Mouse (Mus musculus): ENCODE measurements at regions not wholly inside any gene's neighbourhood (a gene's known extent, or its start where the extent isn't known, plus 50 kb on each side); places are given as distances from the start of the nearest gene placed in this dataset.

DNA sequence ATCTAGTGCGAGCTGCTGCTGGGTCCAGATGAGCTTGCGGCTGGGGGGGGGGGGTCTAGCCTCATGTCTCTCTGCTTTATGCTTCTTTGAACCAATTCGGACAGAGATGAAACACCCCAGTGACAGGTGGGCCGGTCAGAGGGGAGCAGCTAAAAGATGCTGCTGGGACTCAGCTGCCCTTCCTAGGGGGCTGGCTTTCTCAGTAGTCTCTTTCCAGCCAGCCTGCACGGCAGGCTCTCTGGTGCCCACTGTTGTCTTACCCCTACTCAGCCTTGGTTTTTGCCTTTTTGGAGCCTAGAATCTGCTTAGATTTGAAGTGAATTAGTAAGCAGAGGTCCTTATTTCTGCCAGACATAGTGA lies 133.7 kb downstream of the Zfp706 start:
- 18% methylated on average over 5 of the region's 5 CpGs for WGBS
- no peak overlapping the region for H3K9ac ChIP-seq

DNA sequence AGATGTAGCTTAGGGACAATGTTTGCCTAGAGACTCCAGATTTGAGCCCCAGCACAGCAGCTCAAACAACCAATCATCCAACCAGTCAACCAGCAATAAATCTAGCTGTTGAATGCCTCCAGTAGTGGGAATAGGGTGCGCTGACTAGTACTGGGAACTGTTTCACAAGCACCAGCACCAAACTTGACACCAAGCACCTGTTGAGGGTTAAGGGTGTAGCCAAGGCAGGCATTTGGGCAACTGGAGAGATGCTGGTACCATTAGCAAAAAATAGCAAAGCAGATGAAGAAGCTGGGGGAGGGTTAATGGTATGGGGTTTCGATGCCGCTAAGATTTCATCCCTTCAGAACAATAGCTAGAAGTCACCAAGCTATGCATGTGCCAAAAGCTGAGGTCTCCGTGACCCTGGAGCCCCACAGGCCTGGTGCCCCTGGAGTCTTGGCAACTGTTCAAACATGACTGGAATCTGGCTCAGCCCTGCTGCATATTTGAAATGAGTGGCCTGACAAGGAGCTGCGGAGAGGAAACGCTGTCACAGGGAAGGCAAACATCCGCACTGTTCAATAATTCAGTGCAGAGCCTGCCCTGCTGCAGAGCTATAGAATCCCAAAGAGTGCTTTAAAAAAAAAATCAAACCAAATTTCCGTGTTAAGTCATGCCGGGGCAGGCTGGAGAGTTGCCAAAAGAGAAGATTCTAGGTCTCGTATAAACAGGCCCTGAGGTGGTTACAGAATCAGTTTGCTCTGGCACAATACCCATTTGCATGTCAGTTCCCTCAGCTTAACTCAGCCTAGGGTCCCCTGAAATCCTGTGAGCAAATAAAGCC lies 134.3 kb downstream of the Zfp706 start:
- 15% methylated on average over 10 of the region's 10 CpGs for WGBS
- Histone ChIP-seq H3K36me3 (ENCODE audit: insufficient read depth) (no peaks in the 10 kb centered on the region), H3K9me3 (ENCODE audit: low read length) (no peaks in the 10 kb centered on the region), H3K27ac (ENCODE audit: low read depth, low read length) (0 out of 2 replicates have a peak overlapping the region, but pooled peaks have one; percentile 16), H3K4me2 (ENCODE audit: low read depth) (0 out of 2 replicates have a peak overlapping the region, but pooled peaks have one; percentile 22), H3K4me3 (ENCODE audit: low read depth, low read length) (no peak overlapping the region), H3K9ac (no peak overlapping the region), H3K27me3 (ENCODE audit: insufficient read depth, low read length) (no peaks in the 10 kb centered on the region), H3K4me1 (ENCODE audit: insufficient read depth) (0 out of 2 replicates have a peak, but pooled peaks cover 12% of the 10 kb centered on the region)
- no peak for TF ChIP-seq CTCF (IDR thresholded peaks at IDR 0.05; ENCODE audit: low read depth)
- peak; percentile 63 for DNase-seq
- peak; percentile 81 for ATAC-seq

More for the DNA sequence above, 133.7 kb downstream of the Zfp706 start:
- no peak overlapping the region for H3K4me3 ChIP-seq (ENCODE audit: low read depth, low read length)
- H3K27me3 ChIP-seq (ENCODE audit: insufficient read depth, low read length): no peaks in the 10 kb centered on the region
- 0 out of 2 replicates have a peak, but pooled peaks cover 12% of the 10 kb centered on the region for H3K4me1 ChIP-seq (ENCODE audit: insufficient read depth)
- H3K9me3 ChIP-seq (ENCODE audit: low read length): no peaks in the 10 kb centered on the region
- H3K27ac ChIP-seq (ENCODE audit: low read depth, low read length): 0 out of 2 replicates have a peak overlapping the region, but pooled peaks have one; percentile 16
- no peak for TF ChIP-seq CTCF (IDR thresholded peaks at IDR 0.05; ENCODE audit: low read depth)
- H3K4me2 ChIP-seq (ENCODE audit: low read depth): 0 out of 2 replicates have a peak overlapping the region, but pooled peaks have one; percentile 22
- ATAC-seq: no peak; the same call in 1 of the 2 replicates
- no peak for DNase-seq
- no peaks in the 10 kb centered on the region for H3K36me3 ChIP-seq (ENCODE audit: insufficient read depth)

DNA sequence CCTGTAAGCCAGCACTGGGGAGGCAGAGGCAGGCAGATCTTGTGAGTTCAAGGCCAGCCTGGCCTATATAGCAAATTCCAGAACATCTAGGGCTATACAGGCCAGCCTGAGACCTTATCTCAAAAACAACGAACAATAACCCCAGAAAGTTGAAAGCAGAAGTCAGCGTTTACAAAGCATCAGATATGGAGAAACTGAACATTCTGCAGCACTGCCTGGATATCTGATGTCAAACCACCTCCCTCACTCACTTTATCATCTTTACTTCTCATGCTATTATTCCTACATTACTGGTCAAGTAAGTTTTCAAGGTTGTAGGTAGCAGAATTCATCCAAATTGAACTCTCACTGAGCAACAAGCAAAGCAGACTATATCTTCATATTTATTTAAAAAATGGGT lies 135.0 kb downstream of the Zfp706 start:
- Histone ChIP-seq H3K27ac (ENCODE audit: low read depth, low read length) (no peak overlapping the region), H3K4me1 (ENCODE audit: insufficient read depth) (0 out of 2 replicates have a peak, but pooled peaks cover 12% of the 10 kb centered on the region), H3K9ac (no peak overlapping the region), H3K4me2 (ENCODE audit: low read depth) (no peak overlapping the region), H3K4me3 (ENCODE audit: low read depth, low read length) (no peak overlapping the region), H3K9me3 (ENCODE audit: low read length) (no peaks in the 10 kb centered on the region), H3K36me3 (ENCODE audit: insufficient read depth) (no peaks in the 10 kb centered on the region), H3K27me3 (ENCODE audit: insufficient read depth, low read length) (no peaks in the 10 kb centered on the region)
- TF ChIP-seq CTCF (IDR thresholded peaks at IDR 0.05; ENCODE audit: low read depth): no peak
- no peak for ATAC-seq
- DNase-seq: no peak
- WGBS: 94% methylated on average over 2 of the region's 2 CpGs

GRCm38 (mm10) chr15:36870717-36871116 lies 136.9 kb downstream of the Zfp706 start:
- Histone ChIP-seq H3K27ac (ENCODE audit: low read depth, low read length) (no peak overlapping the region), H3K27me3 (ENCODE audit: insufficient read depth, low read length) (no peaks in the 10 kb centered on the region), H3K4me3 (ENCODE audit: low read depth, low read length) (no peak overlapping the region), H3K9ac (no peak overlapping the region), H3K4me1 (ENCODE audit: insufficient read depth) (0 out of 2 replicates have a peak, but pooled peaks cover 12% of the 10 kb centered on the region), H3K4me2 (ENCODE audit: low read depth) (no peak overlapping the region), H3K9me3 (ENCODE audit: low read length) (no peaks in the 10 kb centered on the region), H3K36me3 (ENCODE audit: insufficient read depth) (no peaks in the 10 kb centered on the region)
- WGBS: 94% methylated on average over 7 of the region's 7 CpGs
- TF ChIP-seq CTCF (IDR thresholded peaks at IDR 0.05; ENCODE audit: low read depth): no peak
- no peak for DNase-seq
- ATAC-seq: no peak

GRCm38 (mm10) chr15:36870094-36870493 lies 137.5 kb downstream of the Zfp706 start:
- no peaks in the 10 kb centered on the region for H3K36me3 ChIP-seq (ENCODE audit: insufficient read depth)
- no peaks in the 10 kb centered on the region for H3K9me3 ChIP-seq (ENCODE audit: low read length)
- H3K4me1 ChIP-seq (ENCODE audit: insufficient read depth): 0 out of 2 replicates have a peak, but pooled peaks cover 12% of the 10 kb centered on the region
- 91% methylated on average over 9 of the region's 9 CpGs for WGBS
- no peak for TF ChIP-seq CTCF (IDR thresholded peaks at IDR 0.05; ENCODE audit: low read depth)
- no peaks in the 10 kb centered on the region for H3K27me3 ChIP-seq (ENCODE audit: insufficient read depth, low read length)
- no peak overlapping the region for H3K9ac ChIP-seq
- DNase-seq (no peak), ATAC-seq (no peak)
- no peak overlapping the region for H3K4me3 ChIP-seq (ENCODE audit: low read depth, low read length)
- no peak overlapping the region for H3K4me2 ChIP-seq (ENCODE audit: low read depth)
- no peak overlapping the region for H3K27ac ChIP-seq (ENCODE audit: low read depth, low read length)

DNA sequence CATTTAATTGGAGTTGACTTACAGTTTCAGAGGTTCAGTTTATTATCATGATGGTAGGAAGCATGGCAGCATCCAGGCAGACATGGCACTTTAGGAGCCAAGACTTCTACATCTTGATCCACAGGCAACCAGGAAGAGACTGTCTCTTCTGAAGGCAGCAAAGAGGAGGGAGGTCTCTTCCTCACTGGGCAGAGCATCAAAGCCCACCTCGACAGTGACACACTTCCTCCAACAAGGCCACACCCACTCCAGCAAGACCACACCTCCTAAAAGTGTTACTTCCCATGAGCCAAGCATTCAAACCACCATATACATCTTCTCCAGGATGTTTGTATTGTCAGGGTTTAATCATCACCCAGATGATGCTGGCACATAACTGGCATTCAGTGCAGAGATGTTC lies 141.5 kb downstream of the Zfp706 start:
- no peaks in the 10 kb centered on the region for H3K27me3 ChIP-seq (ENCODE audit: insufficient read depth, low read length)

DNA sequence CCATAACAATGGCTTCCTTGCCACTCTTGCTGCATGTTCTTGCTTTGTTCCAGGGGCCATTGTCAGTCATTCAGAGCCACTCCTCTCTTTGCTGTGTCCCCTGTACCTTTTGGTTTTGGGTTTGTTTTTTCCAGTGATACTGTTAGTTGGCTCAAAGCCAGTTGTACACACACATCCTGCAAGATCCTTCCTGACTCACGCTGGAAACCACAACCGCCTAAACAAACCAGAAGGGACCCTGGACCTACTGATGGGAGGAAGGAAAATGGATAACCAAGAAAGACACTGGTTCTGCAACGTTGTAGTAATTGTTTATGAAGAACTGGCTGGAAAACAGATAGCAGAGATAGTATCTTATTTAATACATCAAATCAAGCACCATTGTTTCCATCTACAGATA lies 142.2 kb downstream of the Zfp706 start:
- Histone ChIP-seq H3K36me3 (ENCODE audit: insufficient read depth) (no peaks in the 10 kb centered on the region), H3K27me3 (ENCODE audit: insufficient read depth, low read length) (no peaks in the 10 kb centered on the region), H3K27ac (ENCODE audit: low read depth, low read length) (no peak overlapping the region), H3K4me1 (ENCODE audit: insufficient read depth) (no peaks in the 10 kb centered on the region), H3K9ac (no peak overlapping the region), H3K4me2 (ENCODE audit: low read depth) (no peak overlapping the region), H3K4me3 (ENCODE audit: low read depth, low read length) (no peak overlapping the region), H3K9me3 (ENCODE audit: low read length) (no peaks in the 10 kb centered on the region)
- TF ChIP-seq CTCF (IDR thresholded peaks at IDR 0.05; ENCODE audit: low read depth): no peak
- ATAC-seq: no peak
- DNase-seq: no peak
- 72% methylated on average over 3 of the region's 3 CpGs for WGBS

More for the DNA sequence above, 141.5 kb downstream of the Zfp706 start:
- no peak overlapping the region for H3K4me3 ChIP-seq (ENCODE audit: low read depth, low read length)
- WGBS: 41% methylated on average over 1 of the region's 1 CpGs
- DNase-seq (no peak), ATAC-seq (no peak)
- H3K4me2 ChIP-seq (ENCODE audit: low read depth): no peak overlapping the region
- no peaks in the 10 kb centered on the region for H3K4me1 ChIP-seq (ENCODE audit: insufficient read depth)
- no peaks in the 10 kb centered on the region for H3K36me3 ChIP-seq (ENCODE audit: insufficient read depth)
- no peak overlapping the region for H3K9ac ChIP-seq
- H3K9me3 ChIP-seq (ENCODE audit: low read length): no peaks in the 10 kb centered on the region
- no peak for TF ChIP-seq CTCF (IDR thresholded peaks at IDR 0.05; ENCODE audit: low read depth)
- no peak overlapping the region for H3K27ac ChIP-seq (ENCODE audit: low read depth, low read length)

All from forebrain, postnatal 0 days (tissue).